Mouse (Mus musculus): Measurements from ENCODE around the gene Gm21985.

DNA sequence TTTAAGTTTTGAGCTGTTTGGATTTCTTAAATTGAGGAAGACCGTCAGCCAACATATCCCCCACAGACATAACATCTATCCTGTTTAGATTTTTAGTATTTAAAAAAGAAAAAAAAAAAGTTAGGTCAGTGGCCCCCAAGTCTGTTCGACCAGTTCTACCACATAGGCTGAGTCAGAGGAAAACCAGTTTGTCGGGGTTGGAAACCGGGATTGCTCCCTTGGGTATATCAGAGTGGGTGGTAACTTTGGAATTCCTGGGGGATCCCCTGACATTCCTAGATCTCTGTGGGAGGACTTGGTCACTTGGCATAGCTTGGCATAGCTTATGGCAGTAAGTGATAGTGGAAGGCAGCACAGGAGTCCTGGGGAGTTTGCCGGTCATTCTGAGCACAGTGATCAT, 20.8 kb upstream of the Gm21985 start:
- no peak for TF ChIP-seq CTCF (IDR thresholded peaks at IDR 0.05; ENCODE audit: insufficient read depth, low read length)
- no peak for TF ChIP-seq POLR2A (IDR thresholded peaks at IDR 0.05; ENCODE audit: borderline replicate concordance, extremely low read depth, low read depth, low read length)
